Mouse (Mus musculus): ENCODE data around the gene Dnajb6. TPM values are rescaled to one million over a fixed set of nuclear protein-coding genes. Genes with fewer than 3 reads are reported as not detected.

The Dnajb6 gene
- total and polyA plus RNA-seq, 3 experiments, result 61.1 to 196 (median 140) TPM

DNA sequence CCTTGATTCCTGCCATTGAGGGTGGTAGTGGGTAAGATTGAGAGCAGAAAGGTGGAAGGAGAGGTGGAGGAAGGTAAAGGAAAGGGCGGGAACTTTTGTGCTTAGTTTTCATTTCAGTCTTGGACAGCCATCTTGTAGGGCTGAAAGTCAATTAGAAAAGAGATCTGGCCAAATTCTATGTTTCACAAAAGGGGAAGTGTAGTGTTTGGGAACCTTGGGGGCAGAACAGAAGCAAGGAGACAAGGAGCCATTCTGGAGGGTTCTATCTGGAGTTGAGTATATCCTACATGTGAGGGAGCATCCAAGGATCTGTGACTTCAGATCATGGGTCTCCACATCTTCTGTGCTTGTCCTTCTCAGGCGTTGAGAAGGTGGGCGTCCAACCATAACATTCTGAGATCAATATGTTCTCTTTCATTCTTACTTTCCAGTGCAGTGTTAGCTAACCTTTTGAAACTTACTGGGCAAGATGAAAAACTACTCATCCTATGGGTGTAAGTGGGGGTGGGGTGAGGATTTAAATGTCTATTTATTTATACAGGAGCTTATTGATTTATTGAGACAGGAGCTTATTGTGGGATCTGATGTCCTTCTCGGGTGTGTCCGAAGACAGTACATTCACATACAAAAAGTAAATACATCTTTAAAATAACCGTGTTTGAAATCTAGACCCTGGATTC, 517 bp upstream of the Dnajb6 start:
- DNase-seq (ENCODE audit: extremely low read depth), result no peak
- no peak for TF ChIP-seq SIN3A (IDR thresholded peaks at IDR 0.05; ENCODE audit: low read length)
- no peak for TF ChIP-seq CHD2 (IDR thresholded peaks at IDR 0.05; ENCODE audit: low read length)
- TF ChIP-seq USF1 (IDR thresholded peaks at IDR 0.05; ENCODE audit: low read depth, low read length), result no peak
- Histone ChIP-seq H3K4me2 (ENCODE audit: insufficient read depth, low read depth, poor library complexity, severe bottlenecking) (peak overlapping the region; percentile 55), H3K79me2 (replicated peaks; ENCODE audit: control insufficient read depth, extremely low read depth, insufficient read depth, poor library complexity, severe bottlenecking) (peaks cover 39% of the 10 kb centered on the region), H3K9ac (ENCODE audit: insufficient read depth, low read depth) (peak overlapping the region; percentile 69), H3K4me3 (replicated peaks in 1 of 3; ENCODE audit: low read depth in 2 of 3, low read length in 2 of 3, poor library complexity in 1 of 3) (peak overlapping the region; percentile 67 to 99 (median 97)), H3K27me3 (replicated peaks) (no peaks in the 10 kb centered on the region), H3K27ac (ENCODE audit: insufficient read depth, low read depth) (0 out of 2 replicates have a peak overlapping the region, but pooled peaks have one; percentile 78), H3K36me3 (replicated peaks in 1 of 2; ENCODE audit: control insufficient read depth in 1 of 2, insufficient read depth in 1 of 2, low read length in 1 of 2) (peaks cover 0 to 8% of the 10 kb centered on the region in 2 experiments), H3K9me3 (replicated peaks; ENCODE audit: low read length) (no peaks in the 10 kb centered on the region), H3K4me1 (ENCODE audit: control insufficient read depth in 1 of 2, insufficient read depth in 2 of 2) (peaks cover 12 to 41% of the 10 kb centered on the region in 2 experiments)
- in situ Hi-C loops (cut with MboI; ENCODE audit: low pct_ligation_motif_present, low pct_unique_long_range_greater_than_20kb, low sequenced_read_pairs), result no loop called here
- dilution Hi-C loops (cut with MboI; ENCODE audit: extremely low pct_ligation_motif_present, extremely low pct_unique_long_range_greater_than_20kb, low sequenced_read_pairs), result no loop called here

GRCm38 (mm10) chr5:29736073-29736900, 799 bp downstream of the Dnajb6 start:
- peaks cover 0 to 14% of the 10 kb centered on the region in 2 experiments for H3K36me3 ChIP-seq (replicated peaks in 1 of 2; ENCODE audit: control insufficient read depth in 1 of 2, insufficient read depth in 1 of 2, low read length in 1 of 2)
- H3K79me2 ChIP-seq (replicated peaks; ENCODE audit: control insufficient read depth, extremely low read depth, insufficient read depth, poor library complexity, severe bottlenecking), result peaks cover 51% of the 10 kb centered on the region
- peak overlapping the region; percentile 93 for H3K9ac ChIP-seq (ENCODE audit: insufficient read depth, low read depth)
- H3K9me3 ChIP-seq (replicated peaks; ENCODE audit: low read length), result no peaks in the 10 kb centered on the region
- H3K4me2 ChIP-seq (ENCODE audit: insufficient read depth, low read depth, poor library complexity, severe bottlenecking), result peak overlapping the region; percentile 91
- no peak for DNase-seq (ENCODE audit: extremely low read depth)
- dilution Hi-C loops (cut with MboI; ENCODE audit: extremely low pct_ligation_motif_present, extremely low pct_unique_long_range_greater_than_20kb, low sequenced_read_pairs), result no loop called here
- H3K27me3 ChIP-seq (replicated peaks), result no peaks in the 10 kb centered on the region
- in situ Hi-C loops (cut with MboI; ENCODE audit: low pct_ligation_motif_present, low pct_unique_long_range_greater_than_20kb, low sequenced_read_pairs), result no loop called here
- peak overlapping the region; percentile 94 to 99 (median 97) for H3K4me3 ChIP-seq (replicated peaks in 1 of 3; ENCODE audit: low read depth in 2 of 3, low read length in 2 of 3, poor library complexity in 1 of 3)
- peak overlapping the region; percentile 78 for H3K27ac ChIP-seq (ENCODE audit: insufficient read depth, low read depth)
- TF ChIP-seq MXI1 (IDR thresholded peaks at IDR 0.05; ENCODE audit: low read depth, low read length) (peak; percentile 49), SIN3A (IDR thresholded peaks at IDR 0.05; ENCODE audit: low read length) (peak; percentile 60; the same call in 1 of the 2 replicates), MEF2A (IDR thresholded peaks at IDR 0.05; ENCODE audit: borderline replicate concordance, low read depth, low read length) (0 out of 2 replicates have a peak, but pooled peaks have one; percentile 1), ZMIZ1 (IDR thresholded peaks at IDR 0.05; ENCODE audit: low read depth, low read length) (0 out of 2 replicates have a peak, but pooled peaks have one; percentile 17), POLR2A (IDR thresholded peaks at IDR 0.05; ENCODE audit: low read depth, low read length) (peak; percentile 43; the same call in 1 of the 2 replicates), NRF1 (IDR thresholded peaks at IDR 0.05; ENCODE audit: low read depth, low read length) (no peak)
- H3K4me1 ChIP-seq (ENCODE audit: control insufficient read depth in 1 of 2, insufficient read depth in 2 of 2), result peaks cover 12 to 40% of the 10 kb centered on the region in 2 experiments

DNA sequence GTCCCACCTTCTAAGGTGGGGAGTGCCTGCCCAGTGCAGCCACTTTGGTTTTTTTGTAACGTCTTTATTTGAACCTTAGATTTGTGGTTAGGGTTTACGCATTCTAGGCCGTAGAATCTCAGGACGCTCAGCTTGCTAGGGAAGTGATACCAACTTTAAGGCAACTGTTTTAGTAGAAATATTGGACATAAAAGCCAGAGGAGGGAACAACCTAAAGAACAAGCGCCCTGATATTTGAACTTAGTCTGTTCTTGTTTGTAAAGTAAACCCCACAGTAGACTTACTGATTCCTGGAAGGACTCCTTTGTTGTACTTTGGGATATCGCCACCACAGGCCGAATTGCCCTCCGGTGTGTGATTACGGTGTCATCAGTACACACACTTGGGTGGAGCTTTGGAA, 1.5 kb downstream of the Dnajb6 start:
- dilution Hi-C loops (cut with MboI; ENCODE audit: extremely low pct_ligation_motif_present, extremely low pct_unique_long_range_greater_than_20kb, low sequenced_read_pairs) (no loop called here), in situ Hi-C loops (cut with MboI; ENCODE audit: low pct_ligation_motif_present, low pct_unique_long_range_greater_than_20kb, low sequenced_read_pairs) (no loop called here)
- Histone ChIP-seq H3K27me3 (replicated peaks) (no peaks in the 10 kb centered on the region), H3K4me3 (replicated peaks in 1 of 3; ENCODE audit: low read depth in 2 of 3, low read length in 2 of 3, poor library complexity in 1 of 3) (peak overlapping the region; percentile 94 to 99 (median 97)), H3K27ac (ENCODE audit: insufficient read depth, low read depth) (no peak overlapping the region), H3K79me2 (replicated peaks; ENCODE audit: control insufficient read depth, extremely low read depth, insufficient read depth, poor library complexity, severe bottlenecking) (peaks cover 58% of the 10 kb centered on the region), H3K4me2 (ENCODE audit: insufficient read depth, low read depth, poor library complexity, severe bottlenecking) (peak overlapping the region; percentile 91), H3K9ac (ENCODE audit: insufficient read depth, low read depth) (peak overlapping the region; percentile 93), H3K4me1 (ENCODE audit: control insufficient read depth in 1 of 2, insufficient read depth in 2 of 2) (peaks cover 12 to 40% of the 10 kb centered on the region in 2 experiments), H3K9me3 (replicated peaks; ENCODE audit: low read length) (no peaks in the 10 kb centered on the region), H3K36me3 (replicated peaks in 1 of 2; ENCODE audit: control insufficient read depth in 1 of 2, insufficient read depth in 1 of 2, low read length in 1 of 2) (peaks cover 0 to 17% of the 10 kb centered on the region in 2 experiments)
- DNase-seq (ENCODE audit: extremely low read depth), result no peak
- TF ChIP-seq MYC (IDR thresholded peaks at IDR 0.05; ENCODE audit: low read depth, low read length) (no peak), ZKSCAN1 (IDR thresholded peaks at IDR 0.05; ENCODE audit: borderline replicate concordance, low read depth, low read length) (no peak), IRF4 (IDR thresholded peaks at IDR 0.05; ENCODE audit: low read depth, low read length) (0 out of 2 replicates have a peak, but pooled peaks have one; percentile 12)

Data from CH12.LX (cell line).